Mouse (Mus musculus) thymus, postnatal 25 days (tissue): ENCODE results near the gene Suz12.
"Not testable (repeated sequence)": the region's sequence is repeated elsewhere in the genome, so short reads cannot be mapped to it uniquely, and the experiment has no call there.

ENCODE experiments used
- DNase-seq: peaks from one replicate; pipeline ENCODE4 v3.0.0; 2022

The Suz12 gene

GRCm38 (mm10) chr11:79993356-79994270 is 707 bp downstream of the Suz12 start:
- DNase-seq = no peak

DNA sequence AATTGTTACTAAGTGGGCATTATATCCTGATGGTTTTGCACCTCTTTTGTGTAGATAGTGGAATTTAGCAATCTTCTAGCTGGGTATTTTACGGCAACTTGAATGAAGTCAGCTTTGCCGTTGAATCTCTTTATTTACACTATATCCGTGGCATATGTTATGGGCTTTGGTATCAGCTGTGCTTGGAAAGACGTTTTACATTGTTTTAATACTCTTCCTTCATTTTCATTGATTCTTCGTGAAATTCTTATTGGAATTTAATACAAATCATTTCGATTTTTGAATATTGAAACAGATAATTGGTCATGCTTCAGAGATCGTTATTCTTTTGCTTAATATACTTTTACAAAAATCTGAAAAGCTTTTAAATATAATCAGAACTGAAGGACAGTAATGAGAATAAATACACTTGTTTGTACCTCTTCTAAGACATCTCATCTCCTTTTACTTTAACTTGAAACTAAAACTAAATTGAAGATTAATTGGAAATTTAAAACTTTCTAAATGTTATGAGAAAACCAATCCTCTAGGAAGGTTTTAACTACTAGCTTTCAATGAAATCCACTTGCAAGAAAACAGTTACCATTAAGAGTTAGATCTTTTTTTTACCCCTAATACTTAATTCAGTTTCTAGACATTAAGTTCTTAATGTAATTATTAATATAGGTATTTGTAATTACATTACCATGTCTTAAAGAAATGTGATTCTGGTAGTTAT is 1.5 kb downstream of the Suz12 start:
- DNase-seq = no peak

- not testable (repeated sequence) for DNase-seq
Observed at GRCm38 (mm10) chr11:80016533-80016932, 23.6 kb downstream of the Suz12 start.

DNA sequence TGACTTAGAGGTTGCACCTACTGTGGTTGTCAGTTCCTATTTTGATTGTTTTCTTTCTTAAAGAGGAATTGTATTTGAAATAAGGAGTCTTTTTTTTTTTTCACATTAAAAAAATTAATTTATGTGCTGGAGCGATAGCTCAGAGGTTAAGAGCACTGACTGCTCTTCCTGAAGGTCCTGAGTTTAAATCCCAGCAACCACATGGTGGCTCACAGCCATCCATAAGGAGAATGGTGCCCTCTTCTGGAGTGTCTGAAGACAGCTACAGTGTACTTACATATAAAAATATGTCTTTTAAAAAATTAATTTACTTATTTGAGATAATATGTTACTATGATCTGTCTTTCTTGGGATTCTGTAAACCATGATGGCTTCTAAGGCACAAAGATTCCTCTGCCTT is 26.9 kb downstream of the Suz12 start:
- DNase-seq = no peak

- no peak for DNase-seq
Observed at GRCm38 (mm10) chr11:80021306-80021705, 28.4 kb downstream of the Suz12 start.

DNA sequence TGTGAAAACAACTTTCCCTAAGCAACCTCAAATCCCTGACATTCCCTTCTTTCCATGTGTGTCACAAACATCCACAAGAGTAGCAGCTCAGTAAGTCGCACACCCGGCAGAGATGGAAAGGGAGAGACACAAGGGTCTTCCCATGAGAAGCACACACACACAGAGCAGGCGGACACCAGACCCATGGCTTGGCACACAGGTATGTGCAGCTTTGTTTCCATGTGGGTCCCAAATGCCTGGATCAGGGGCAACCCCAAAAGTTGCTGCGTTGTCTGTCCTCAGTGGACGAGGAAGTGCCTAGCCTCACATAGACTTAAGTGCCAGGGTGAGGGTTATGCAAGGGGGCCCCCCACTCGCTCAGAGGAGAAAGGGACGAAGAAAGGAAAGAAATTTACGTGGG is 44.6 kb downstream of the Suz12 start:
- no peak for DNase-seq

- DNase-seq = peak; percentile 61
Observed at GRCm38 (mm10) chr11:80042615-80043418, 49.9 kb downstream of the Suz12 start.

- no peak for DNase-seq
Observed at GRCm38 (mm10) chr11:80043419-80043817, 50.5 kb downstream of the Suz12 start.

DNA sequence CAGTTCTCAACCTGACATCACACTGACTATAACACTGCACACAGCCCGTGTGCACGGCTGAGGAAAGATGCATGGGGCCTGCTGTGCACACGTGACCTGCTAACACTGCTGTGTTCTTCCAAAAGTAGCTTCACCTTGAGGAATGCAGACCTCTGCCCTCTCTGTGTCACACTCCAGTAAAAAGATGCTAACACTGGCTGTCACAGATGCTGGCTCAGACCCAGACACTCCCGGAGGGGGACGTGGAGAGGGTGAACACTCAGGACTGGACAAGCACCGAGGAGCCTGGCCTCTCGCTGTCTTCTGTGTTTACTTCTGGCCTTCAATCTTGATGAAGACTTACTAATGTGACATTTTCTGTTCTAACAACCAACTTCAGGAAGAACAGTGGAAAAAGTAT is 54.0 kb downstream of the Suz12 start:
- DNase-seq = no peak

- DNase-seq = no peak
Observed at GRCm38 (mm10) chr11:80050088-80050487, 57.2 kb downstream of the Suz12 start.

- no peak for DNase-seq
Observed at GRCm38 (mm10) chr11:80052456-80052855, 59.5 kb downstream of the Suz12 start.

DNA sequence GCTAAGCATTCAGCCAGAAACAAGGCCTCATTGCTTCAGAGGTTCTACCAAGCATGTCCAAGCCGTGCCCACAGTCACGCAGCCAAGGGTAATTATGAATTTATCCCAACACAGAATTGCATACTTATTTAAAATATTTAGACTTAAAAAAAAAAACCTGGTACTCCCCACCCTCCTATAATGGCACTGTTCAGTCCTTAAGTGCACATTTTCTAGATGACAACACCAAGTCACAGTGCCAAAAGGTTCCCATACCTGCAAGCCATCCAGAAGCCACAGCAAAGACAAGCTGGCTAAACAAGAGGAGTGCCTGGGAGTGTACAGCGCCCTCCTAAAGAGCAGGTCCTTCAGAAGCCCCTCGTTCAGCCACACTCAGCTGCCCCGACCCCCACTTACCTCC is 60.3 kb downstream of the Suz12 start:
- DNase-seq = no peak

GRCm38 (mm10) chr11:80054659-80055058 is 61.8 kb downstream of the Suz12 start:
- no peak for DNase-seq

DNA sequence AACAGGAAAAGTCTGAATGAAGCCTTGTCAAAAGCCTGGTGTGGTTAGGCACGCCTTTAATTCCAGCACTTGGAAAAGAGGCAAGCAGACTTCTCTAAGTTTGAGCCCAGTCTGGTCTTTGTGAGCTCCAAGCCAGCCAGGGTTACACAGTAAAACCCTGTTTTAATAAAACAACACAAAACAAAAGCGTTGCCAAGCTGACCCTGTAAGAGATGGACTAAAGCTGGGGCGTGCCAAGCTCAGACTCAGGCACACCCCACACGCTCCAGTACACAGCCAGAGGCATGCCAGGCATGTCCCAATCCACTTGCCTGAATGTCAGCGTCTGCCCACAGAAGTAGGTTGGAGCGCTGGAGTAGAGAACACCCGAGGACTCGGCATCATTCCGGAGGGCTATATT is 63.2 kb downstream of the Suz12 start:
- DNase-seq = no peak

- DNase-seq = no peak
Observed at GRCm38 (mm10) chr11:80062159-80062558, 69.3 kb downstream of the Suz12 start.

GRCm38 (mm10) chr11:80066373-80066772 is 73.5 kb downstream of the Suz12 start:
- DNase-seq = not testable (repeated sequence)

- DNase-seq = peak; percentile 51
Observed at GRCm38 (mm10) chr11:80067558-80067957, 74.7 kb downstream of the Suz12 start.

DNA sequence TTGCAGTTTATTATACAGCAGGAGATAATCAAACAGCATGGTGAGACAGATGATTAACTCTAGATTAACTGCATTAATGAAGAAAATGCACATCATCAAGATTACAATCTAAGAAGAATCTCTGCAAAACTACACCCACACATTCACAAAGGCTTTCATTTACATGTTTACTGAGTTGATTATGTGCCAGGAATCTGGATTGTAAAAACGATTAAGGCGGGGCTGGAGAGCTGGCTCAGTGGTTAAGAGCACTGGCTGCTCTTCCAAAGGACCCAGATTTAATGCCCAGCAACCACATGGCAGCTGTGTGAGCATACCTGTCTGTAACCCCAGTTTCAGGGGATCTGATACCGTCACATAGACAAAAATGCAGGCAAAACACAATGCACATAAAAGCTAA is 76.9 kb downstream of the Suz12 start:
- DNase-seq = no peak

- no peak for DNase-seq
Observed at GRCm38 (mm10) chr11:80071039-80071438, 78.1 kb downstream of the Suz12 start.

- DNase-seq = no peak
Observed at GRCm38 (mm10) chr11:80072365-80072764, 79.5 kb downstream of the Suz12 start.

DNA sequence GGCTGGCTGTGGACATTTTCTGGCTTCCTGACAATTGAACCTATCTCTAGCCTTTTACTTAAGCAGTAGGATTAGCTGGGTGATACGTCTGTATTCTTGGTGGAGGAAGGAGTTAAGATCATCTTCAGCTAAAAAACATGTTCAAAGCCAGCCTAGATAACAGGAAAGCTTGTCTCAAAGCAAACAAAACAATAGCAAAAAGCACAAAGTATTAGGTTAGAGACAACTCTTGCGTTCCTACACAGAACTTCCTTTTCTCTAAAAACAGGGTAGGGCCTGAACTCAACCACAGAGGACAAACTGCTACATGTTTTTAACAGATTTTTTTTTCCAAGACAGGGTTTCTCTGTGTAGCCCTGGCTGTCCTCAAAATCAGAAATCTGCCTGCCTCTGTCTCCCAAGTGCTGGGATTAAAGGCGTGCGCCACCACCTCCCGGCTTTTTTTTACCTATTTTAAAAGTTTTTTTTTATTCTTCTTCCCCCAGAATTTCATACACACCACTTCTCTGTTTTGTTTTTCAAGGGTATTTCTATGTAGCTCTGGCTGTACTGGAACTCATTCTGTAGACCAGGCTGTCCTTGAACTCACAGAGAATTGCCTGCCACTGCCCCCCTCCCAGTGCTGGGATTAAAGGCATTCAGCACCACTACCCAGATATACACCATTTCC is 82.8 kb downstream of the Suz12 start:
- DNase-seq = no peak

DNA sequence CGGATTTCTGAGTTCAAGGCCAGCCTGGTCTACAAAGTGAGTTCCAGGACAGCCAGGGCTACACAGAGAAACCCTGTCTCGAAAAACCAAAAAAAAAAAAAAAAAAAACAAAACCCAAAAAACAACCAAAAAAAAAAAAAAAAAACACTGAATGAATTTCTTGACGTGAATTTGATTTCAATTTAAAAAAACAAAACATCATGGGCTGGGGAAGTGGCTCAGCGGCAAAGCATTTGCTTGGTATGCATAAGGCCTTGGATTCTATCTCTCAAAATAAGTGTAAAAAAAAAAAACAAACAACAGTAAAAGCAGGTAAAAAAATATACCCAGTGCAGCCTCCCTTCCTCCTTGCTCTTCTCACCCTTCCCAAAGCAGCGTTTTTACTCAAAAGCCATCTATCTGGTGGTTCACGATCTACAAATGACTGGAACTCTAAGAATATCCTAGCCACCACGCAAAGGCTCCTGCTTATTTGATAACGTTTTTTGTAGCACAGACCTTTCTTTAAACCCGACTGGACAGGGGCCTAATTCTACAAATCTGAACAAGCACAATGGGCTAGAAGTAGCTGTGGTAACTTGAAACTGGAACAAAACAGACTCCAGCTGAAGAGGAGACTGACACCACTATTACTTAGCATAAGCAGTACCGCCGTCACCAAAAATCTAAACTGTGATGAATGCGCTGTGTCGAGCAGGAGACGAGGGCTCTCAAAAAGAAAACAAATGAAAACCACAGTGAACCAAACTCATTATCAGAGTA is 85.1 kb downstream of the Suz12 start:
- no peak for DNase-seq
